Mouse (Mus musculus) kidney, adult 8-10 months (tissue): ENCODE measurements around the gene Gm12216.
"Not testable (repeated sequence)": the region's sequence is repeated elsewhere in the genome, so short reads cannot be mapped to it uniquely, and the experiment has no call there.

ENCODE experiments used
- DNase-seq, 2 experiments: peaks; one replicate each; pipeline ENCODE4 v3.0.0; 2022

Gene Gm12216

GRCm38 (mm10) chr11:53873909-53874704 is 15.1 kb upstream of the Gm12216 start:
- not testable (repeated sequence) for DNase-seq

GRCm38 (mm10) chr11:53871786-53872507 is 12.9 kb upstream of the Gm12216 start:
- DNase-seq, result no peak

- no peak for DNase-seq
Observed at GRCm38 (mm10) chr11:53869172-53869571, 10.1 kb upstream of the Gm12216 start.

DNA sequence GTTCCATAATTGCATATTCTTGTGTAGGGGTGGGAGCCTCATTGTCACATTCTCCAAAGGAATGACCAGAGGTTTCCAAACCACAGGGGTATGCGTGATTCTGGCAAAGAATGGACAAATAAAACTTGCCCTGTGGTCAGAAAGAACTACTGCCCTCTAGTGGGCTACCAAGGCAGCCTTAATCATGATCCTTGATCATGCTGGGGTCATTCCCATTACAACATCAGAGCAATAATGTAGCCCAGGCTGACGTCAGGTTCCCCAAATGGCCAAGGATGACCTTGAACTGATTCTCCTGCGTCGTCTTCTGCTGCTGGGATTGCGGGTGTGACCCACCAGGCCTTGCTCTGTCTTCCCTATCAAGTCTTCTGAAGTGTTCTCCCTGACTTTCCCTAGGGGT is 9.3 kb upstream of the Gm12216 start:
- DNase-seq, result not testable (repeated sequence)

DNA sequence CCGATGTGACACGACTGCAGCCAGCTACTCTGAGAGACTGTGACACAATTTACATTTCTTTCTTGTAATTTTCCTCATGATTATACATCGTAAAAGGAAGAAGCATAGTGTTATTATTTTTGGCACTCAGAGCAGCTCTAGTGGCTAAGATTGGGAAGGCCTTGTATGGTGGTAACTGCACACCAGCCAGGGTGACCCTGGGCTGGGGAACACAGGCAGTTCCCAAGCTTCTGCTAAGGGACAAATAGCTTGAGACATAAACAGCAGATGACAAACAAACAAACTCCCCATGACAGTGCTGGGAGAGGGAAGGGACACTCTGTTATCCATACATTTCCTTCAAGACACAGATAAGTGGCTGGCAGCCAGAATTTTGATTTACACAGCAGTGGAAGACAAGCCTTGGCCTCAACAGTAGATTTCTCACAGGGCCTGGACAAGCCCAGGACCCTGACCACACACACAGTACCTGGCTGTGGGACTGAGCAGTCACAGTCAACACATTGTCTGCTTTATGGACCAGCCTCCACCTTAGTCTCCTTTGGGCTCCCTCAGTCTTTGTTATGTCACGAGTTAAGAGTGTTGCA is 5.8 kb upstream of the Gm12216 start:
- not testable (repeated sequence) for DNase-seq

- DNase-seq, result not testable (repeated sequence)
Observed at GRCm38 (mm10) chr11:53860944-53861343, 1.9 kb upstream of the Gm12216 start.

GRCm38 (mm10) chr11:53858058-53858760 is 847 bp downstream of the Gm12216 start:
- DNase-seq, result no peak

DNA sequence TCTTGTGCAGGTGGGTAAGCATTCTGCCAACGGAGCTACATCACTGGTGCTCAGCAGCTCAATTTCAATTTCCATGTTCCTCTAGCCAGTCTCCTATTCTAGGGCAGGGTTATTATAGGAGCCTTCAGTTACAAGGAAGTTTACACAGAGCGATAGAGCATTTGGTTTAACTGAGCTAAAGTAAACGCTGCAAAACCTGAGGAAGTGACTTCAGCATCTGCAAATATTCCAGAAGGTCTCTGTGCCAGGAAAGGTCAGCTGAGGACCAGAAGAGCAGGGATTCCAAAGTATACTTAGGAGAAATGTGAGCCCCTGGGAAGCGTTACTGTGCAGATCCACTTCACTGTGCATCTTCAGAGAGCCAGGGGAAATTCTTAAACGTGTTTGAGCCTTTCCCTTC is 5.4 kb downstream of the Gm12216 start:
- DNase-seq, result no peak

GRCm38 (mm10) chr11:53851795-53852194 is 7.3 kb downstream of the Gm12216 start:
- DNase-seq, result no peak

GRCm38 (mm10) chr11:53849588-53850320 is 9.3 kb downstream of the Gm12216 start:
- DNase-seq, result peak; percentile 73 to 83

- peak in 1 of 2 experiments; percentile 32 for DNase-seq
Observed at GRCm38 (mm10) chr11:53845680-53846079, 13.4 kb downstream of the Gm12216 start.

- DNase-seq, result no peak
Observed at GRCm38 (mm10) chr11:53843106-53843505, 15.9 kb downstream of the Gm12216 start.

- DNase-seq, result no peak
Observed at GRCm38 (mm10) chr11:53842161-53842581, 16.9 kb downstream of the Gm12216 start.

GRCm38 (mm10) chr11:53841514-53841913 is 17.5 kb downstream of the Gm12216 start:
- DNase-seq, result no peak

DNA sequence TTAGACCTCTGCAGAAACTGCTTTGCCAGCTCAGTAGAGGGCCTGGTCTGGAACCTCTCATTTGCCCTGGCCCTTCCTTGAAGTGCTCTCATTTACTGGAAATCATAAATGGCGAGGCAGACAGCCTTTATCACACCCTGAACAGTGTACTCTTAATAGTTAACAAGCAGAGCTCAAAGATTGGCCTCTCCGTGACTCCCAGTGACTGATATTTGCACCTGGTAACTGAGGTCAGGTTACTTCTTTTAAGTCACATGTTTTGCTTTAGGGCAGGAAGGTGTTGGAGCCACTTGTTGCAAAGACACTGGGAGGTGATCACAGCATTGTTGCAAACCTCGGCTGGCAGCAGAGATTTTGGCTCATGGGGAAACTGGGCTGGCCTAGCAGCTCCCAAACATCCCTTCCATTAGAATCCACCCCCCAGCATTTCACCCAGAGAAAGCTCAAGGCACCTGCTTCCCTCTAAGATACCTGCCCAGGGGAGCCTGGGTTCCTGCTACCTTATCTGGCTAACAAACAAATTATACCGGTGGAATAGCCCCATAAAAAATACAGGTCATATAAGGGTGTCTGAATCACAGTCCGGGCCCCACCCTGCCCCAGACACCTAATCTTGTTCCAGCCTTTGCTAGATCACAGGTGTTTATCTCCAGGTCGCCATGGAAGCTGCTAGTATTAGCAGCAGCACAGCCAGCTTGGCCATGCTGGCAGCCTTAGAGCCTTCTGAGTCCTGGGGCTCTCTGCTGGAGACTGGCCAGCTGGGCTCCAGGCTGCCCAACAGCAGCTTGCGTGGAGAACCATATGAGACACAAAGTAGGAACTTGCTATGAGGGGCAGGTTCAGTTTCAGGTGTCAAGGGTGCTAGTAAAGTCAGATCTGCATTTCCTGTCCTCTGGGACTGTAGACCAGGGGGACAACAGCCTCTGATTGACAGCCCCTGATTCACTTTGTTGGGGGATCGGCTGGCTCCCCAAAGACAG is 19.1 kb downstream of the Gm12216 start:
- peak; percentile 36 to 49 for DNase-seq

GRCm38 (mm10) chr11:53839147-53839546 is 19.9 kb downstream of the Gm12216 start:
- DNase-seq, result no peak

DNA sequence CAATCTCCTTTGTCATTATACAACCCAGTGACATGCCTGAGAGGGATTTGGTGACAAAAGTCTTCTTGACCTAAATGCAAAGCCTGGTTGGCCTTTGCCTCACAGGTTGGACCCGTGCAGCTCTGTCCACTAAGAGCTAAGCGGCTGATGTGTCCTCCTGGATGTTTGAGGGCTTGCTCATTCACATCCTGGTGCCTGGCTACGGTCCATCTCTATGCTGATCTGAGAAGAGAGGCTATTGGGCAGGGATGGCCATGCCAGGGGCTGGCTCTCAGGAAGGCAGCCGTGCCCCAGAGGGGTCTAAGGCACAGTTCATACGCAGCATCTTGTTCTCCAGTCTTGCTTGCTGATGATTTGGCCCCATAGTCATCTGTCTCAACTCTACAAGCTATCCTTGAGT is 21.3 kb downstream of the Gm12216 start:
- DNase-seq, result no peak

GRCm38 (mm10) chr11:53835379-53836010 is 23.6 kb downstream of the Gm12216 start:
- no peak for DNase-seq

DNA sequence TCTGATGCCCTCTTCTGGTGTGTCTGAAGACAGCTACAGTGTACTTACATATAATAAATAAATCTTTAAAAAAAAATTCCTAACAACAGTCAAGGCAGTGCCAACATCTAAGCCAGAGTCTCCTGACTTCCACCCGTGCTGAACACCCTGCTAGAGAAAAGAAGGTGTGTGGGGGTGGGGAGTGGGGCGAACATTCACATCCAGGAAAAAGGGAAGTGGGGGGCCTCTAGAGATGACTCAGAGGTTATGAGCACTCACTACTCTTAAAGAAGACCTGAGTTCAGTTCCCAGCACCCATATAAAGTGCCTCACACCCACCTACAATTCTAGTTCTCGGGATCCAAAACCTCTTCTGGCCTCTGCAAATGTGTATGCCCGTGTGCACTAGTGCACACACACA is 33.6 kb downstream of the Gm12216 start:
- no peak for DNase-seq

DNA sequence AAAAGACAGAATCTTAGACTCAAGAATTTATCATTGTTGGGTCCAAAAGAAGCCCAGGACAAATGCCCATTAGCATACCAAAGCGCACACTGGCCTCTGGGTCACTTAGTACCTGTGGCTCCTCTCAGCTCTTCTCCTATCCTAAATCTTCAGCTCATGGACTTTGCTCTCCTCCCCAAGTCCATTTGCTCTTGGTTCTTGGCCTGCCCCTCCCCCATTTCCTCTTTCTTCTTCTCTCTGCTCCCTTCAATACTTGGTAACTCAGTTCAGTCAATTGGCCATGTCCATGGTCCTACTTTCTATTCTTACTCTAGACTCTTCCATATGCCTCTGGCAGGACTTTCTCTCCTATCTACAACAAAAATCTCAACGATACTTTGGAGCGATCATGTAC is 37.1 kb downstream of the Gm12216 start:
- DNase-seq, result no peak
